Mouse (Mus musculus) cerebellum, adult 9-10 months (tissue): Measurements from ENCODE around the gene Plcb2.
A peak's percentile ranks its signal among the peaks of the same experiment; 100 is the strongest.

Experiments used
- DNase-seq: peaks from one replicate; pipeline ENCODE4 v3.0.0; 2022

Plcb2 gene

DNA sequence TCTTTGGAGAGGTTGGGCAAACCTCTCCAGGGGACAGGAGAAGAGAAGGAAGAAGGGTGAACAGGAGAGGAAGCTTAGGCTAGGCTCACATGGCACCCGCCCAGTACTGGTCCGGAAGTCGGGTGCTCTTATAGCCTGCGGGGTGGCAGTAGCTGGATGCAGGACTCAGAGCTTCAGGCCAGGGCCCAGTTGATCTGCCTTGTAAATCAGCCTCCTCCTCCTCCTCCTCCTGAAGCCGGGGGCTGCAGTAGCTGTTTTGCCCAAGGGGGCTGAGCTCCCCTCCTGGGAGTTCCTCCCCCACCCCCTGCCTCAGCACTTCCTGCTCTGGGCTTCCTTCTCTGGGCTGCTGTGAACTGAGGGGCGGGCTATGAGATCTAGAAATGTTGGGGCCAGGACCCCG, at the start of gene Plcb2:
Plcb2 (minus strand) TSS at position 102 of the 400 bp plus-strand sequence.
- DNase-seq: no peak

DNA sequence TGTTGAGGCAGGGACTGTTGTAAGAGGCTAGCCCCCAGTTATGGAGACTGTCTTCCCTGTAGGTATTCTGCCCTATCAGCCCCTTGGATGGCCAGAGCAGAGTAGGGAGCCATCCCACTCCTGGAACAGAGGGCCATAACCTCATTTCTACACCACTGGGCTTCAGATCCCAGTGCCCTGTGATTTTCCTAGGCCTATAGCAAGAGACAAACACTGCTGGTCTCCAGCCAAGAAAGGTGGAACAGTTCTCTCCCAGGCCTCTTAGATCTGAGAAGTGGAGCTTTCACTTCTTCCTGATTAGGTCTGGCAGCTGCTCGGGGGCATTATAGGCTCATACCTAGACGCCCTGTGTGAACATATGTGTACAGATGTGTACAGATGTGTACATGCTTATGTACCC, 48.1 kb upstream of the Plcb2 start:
- peak; percentile 68 for DNase-seq

DNA sequence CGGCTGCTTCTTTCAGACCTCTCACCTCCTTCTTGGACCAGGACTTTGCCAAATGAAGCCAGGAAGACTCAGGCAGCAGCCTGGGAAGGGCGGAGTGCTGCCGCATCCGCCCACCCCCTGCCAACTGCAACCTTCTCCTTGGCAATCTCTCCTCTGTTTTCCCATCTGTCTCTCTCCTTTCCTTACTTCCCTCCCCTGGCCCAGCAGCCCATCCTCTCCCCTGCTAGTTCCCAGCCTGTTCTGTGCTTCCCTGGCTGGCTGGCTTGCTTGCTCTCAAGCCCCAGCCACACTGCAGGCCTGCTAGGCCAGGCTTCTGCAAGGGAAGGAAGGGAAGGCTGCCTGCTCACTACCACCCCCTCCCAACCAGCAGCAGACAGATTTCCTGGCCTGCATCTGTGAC, 47.6 kb upstream of the Plcb2 start:
- DNase-seq: peak; percentile 86

DNA sequence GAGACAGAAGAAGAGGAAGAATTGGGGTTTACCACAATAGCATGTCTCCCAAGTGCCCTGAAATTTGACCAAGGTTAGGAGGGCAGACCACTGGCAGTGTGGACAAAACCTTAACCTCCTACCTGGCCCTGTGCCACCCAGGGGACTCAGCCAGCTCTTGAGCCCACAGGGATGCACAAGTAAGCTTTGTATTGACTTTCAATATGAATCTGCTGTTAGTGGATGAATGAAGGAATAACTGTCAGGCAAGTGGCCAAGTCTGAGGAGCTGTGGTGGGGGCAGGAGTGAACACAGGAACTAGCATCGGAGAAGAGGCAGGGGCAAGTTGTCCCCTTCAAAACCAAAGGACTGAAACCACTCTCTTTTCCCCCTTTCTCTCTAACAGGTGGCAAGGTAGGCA, 47.2 kb upstream of the Plcb2 start:
- DNase-seq: peak; percentile 75

DNA sequence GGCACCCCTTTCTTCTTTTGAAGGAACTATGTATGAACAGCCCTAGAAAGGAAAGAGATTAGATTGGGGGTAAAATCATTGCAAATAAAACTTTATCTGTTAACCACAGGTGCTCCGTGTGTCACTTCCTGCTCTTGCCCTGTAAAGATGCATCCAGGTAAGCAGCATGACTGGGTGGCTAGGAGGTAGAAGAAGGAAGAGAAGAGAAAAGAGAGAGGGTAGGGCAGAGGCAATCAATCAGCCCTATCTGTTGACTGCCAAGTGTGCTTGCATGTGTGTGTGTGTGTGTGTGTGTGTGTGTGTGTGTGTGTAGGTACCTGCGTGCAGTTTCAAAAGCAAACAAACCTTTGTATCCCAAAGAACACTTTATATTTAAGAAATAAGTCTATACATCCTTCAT, 46.3 kb upstream of the Plcb2 start:
- DNase-seq: no peak

DNA sequence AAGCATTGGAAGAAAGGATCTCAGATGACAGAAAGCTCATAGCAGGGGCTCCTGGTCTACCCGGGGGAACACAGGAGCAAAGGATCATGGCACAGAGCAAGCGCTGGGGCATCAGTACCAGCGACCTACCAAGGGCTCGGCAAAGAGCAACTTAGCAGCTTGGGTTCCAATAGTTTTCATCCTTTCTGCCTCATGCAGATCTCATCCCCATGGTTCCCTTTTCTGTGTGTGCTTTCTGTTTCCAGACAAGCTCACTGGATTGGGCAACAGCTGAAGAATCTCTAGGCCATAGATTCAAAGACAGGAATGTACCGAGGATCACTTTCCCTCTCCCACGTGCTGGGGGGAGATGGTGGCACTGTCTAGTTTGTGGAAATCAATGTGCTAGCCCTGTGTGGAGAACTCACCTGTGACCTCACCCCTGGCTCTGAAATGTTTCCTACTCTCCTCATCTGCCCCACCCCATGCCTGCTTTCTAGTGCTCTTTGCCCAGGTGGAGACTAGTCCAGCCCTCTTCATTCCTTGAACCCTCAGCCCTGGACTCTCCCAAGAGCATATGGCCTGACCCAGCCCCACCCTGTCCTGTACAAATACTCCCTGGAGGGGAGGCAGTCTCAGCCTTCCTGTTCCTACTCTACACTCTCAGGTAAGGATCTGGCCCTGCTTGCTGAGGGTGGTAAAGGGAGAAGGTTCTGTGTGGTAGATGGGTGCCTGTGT, 44.1 kb upstream of the Plcb2 start, which contains the start of gene Phgr1:
Phgr1 (plus strand) TSS at position 612 of the 717 bp plus-strand sequence.
- no peak for DNase-seq

DNA sequence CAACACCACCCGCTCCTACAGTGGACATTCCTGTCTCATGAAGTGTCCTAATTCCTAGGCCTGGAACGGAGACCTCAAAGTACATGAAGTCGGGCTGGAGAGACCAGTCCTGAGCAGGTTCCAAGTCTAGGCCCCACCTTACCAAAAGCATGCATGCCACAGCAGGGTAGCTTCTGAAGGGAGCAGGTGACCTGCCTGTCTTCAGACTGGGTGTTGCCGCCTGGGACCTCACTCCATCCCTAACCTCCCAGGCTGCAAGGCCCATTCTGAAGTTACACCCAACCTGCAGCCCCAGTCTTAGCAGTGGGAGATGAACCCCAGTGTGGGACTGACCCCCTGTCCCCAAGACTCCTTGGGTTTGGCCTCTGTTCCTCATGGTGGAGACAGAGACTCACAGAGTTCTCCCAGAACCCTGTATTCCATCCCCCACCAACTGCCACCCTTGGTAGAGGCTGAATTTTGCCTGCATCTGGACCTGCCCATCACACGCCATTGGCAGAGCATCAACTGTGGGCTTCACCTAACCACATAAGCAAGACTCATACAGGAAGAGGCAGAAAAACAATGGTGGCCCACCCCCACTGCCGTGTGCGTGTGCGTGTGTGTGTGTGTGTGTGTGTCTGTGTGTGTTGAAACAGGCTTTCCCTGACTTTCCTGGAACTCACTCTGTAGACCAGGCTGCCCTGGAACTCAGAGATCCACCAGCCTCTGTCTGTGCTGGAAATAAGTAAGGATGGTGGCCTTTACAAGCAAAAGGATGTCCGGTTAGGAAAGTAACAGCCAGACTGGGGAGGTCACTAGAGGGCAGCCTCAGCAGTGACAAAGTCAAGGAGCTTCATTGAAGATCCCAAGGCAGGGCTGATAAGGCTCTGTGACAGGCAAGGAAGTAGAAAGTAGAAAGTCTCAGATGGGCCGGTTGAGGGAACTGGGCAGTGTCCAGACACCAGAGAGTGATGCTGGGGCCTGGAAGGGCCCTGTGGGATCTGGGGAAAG, 38.1 kb upstream of the Plcb2 start:
- no peak for DNase-seq

DNA sequence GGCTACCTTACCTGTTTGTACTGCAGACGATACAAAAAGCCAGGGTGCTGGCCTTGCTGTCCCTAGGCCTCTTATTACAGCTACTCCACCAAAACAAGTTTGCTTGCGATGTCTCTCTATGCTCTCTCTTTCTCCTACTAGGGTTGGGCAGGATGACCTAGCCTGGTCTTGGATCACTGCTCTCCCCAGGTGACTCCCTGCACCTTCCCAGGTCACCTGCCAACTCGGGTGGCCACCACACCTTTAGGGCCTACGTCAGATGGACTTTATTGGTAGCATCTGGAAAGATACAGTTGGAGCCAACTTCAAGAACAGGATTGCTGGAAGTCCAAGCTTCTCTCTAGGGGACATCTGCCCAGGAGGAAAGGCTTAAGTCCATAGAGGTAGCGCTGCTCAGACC, 36.6 kb upstream of the Plcb2 start:
- no peak for DNase-seq

DNA sequence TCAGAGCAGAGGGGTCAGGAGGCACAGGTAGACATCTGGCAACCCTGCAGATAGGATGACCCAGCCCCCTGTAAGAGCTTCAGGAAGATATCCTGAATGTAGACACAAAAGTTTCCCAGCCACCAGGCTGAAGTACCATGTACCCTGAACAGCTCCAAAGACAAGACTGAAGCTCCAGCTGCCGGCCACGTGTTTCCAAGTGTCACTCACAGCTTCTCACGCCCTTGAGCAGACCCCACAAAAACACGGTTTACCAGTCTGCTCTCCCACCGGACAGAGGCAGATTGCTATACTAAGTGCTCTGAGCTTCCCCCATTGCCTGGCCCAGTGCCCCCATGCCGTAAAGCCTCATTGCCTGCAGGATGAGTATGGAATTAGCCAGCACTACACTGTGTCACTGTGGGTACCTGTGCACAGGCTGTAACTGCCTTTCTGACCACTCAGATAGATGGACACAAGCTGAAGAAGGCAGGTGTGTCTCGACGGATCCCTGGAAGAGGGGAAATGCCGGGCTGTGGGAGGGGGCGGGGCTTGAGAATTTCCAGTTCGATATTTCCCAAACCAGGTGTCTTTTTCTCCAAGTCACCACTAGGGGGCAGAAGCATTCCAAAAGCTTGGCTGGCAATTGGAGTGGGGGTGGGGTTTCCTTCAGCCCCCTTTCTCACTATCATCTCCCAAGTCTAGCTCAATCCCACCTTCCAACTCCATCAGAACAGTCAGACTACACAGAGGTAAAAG, 36.0 kb upstream of the Plcb2 start:
- peak; percentile 83 for DNase-seq

DNA sequence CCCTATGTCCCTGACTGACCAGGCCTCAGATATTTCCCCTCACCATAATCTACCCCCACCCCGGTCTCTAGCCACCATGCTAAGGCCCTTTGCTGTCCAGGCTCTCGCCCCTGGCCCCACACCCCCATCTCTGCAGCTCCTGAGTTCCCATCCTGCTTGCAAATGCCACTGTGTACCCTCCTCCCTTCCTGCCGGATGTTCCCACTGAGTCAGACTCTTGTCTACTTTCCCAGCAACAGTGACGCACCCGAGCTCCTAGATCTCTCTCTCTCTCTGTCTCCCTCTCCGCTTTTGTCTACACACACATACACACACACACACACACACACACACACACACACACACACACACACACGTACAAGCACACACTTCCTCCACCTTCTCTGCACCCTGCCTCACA, 35.2 kb upstream of the Plcb2 start:
- DNase-seq: no peak

DNA sequence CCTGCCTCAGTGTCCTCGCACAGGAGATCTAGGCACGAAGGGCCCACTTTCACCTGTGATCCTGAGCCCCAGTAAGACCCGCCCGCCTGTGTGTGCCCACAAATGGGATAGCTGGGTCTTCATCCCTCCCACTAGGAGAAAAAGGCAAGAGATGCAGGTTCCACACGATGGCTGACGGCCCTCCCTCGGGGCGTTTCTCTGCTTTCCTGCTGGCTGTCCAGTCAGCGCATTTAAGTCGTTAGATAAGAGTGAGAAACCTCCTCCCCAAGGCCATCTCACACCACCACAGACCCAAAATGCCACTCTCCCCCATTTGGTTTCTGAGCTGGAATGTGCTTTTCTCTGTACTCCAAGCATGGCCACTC, 34.5 kb upstream of the Plcb2 start:
- DNase-seq: no peak

DNA sequence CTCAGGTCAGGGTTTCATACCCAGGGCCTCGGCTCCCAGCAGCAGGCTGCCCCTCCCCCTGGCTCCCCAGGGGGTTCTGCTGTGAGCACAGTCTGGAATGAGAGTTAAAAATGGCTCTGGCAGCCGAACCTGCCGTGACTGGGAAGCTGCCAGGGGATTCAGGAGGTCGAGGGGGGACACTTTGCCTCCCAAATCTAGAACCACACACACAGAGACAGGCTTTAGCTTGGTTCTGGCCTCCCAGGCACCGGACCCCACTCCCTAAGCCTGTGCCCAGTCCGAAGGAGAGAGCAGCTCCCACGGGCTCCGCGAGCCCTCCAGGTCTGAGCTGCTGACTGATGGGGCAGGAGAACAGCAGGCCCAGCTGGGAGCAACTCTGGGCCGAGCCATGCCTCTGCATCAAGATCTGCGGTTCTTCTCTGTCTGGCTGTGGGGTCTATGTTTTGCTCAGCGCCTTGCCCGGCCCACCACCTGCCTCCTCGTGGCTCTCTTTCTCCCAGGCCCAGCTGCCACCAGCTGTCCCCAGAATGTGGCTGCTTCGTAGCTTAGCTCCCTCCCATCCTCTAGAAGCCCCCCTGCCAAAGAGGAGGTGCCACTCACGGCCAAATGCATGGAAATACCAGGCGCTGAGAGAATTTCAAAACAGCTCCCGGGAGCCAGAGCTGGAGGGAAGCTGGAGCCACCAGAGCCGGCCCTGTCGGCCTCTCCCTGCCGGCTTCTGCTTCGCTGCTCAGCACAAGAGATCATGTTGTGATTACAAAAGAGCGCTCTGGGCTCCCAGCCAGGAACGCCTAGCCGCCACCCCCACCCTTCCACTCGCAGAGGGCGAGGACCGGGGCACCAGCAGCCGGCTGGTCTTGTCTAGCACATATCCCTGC, 33.9 kb upstream of the Plcb2 start, which contains the start of gene Ccdc9b:
Ccdc9b (minus strand) TSS at position 756 of the 878 bp plus-strand sequence.
- DNase-seq: peak; percentile 92

DNA sequence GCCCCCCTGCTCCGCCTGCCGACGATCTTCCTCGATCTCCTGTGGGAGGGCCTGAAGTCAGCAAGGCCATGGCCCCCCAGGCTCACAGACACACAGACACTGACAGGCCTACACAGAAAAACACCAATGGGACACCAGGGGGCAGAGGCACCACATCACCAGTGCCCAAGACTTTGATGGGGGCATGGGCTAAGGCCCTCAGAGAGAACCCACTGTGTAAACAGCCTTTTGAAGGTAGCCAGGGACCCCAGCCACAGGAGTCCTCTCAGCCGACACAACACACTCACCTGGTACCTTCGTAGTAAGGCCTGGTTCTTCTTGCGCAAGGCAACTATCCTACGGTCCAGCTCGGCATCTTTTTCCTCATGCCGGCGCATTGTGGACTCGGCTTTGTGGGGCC, 33.1 kb upstream of the Plcb2 start:
- no peak for DNase-seq

DNA sequence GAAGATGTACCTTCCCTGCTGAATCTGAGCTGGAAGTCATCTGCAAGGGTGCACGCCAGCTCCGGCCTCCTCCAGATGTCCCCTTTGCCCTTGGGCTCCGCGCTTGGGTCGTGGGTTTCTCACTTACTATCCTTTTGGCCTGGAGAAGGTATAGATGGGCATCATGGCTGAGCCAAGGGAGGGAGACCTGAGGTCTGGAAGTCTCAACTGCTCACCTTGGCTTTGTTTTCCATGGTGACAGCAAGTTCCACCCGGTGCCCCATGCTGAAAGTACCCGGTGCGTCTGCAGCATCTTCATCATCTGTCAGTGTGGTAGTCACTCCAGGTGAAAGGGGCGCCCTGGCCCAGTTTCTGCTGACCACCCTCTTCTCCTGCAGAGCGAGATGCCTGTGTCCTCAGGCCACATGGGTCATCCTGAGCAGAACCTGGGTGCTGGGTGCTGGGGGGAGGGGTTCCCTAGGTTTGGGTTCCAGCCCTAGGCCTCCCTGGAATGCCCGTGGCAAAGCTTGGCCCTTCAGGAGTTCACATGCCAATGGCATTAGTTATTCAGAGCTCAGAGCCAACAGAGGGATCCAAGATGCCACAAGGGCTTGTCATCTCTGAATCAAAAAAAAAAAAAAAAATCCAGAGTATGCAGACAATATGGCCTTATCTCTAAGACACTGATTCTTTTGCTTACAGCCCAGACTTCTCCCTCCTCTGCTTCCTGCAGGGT, 32.2 kb upstream of the Plcb2 start:
- DNase-seq: no peak

DNA sequence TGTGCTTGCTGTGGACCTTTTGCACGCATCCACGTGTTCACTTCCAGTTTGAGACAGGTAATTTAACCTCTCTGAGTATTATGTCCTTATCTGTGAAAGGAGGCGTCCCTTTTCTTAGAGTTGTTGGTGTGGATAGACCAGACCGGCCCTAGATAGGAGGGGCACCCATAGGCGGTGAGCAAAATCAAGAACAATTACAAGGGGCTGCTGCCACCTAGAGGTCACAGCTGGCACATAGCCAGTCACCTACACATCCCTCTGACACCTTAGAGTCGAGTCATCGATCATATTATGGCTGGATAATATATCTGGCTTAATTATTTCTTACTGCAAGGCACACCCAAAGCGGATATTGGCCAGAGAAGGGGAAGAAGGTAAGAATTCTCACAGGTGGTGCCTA, 31.6 kb upstream of the Plcb2 start:
- DNase-seq: no peak

DNA sequence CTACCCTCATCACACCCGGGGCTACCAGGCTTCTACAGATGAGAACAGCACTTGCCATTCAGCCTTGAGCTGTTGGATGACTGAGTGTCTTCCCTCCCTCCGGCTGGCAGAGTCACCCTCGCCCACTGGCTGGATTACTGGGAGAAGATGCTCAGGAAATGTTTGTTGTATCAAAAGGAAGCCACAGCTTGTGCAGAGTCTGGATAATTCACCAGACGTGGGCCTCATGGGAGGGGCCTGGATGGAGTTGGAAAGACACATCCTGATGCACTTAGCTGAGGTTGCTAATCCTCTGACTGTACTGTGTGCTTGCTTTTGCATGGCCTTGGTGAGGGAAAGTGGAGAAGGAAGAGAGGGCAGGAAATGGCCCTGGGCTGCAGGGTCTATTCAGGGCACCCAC, 27.9 kb upstream of the Plcb2 start:
- peak; percentile 8 for DNase-seq

DNA sequence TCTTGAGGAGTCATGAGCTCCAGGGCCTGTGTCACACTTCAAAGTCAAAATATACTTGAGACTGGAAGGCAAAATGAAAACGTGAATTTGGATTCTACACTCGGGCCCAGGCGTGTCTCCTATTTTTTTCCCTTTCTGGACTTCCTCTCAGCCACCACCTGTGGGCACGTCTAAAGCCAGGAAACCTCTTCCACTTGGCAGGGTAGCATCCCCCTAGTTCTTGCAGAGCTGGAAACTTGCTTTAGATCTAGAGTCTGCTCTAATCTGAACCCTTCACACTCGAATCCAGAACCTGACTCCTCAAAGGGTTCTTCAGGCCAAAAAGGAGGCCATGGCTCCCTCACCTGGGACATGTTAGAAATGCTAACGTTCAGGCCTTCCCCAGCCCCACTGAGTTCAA, 27.2 kb upstream of the Plcb2 start:
- peak; percentile 18 for DNase-seq

DNA sequence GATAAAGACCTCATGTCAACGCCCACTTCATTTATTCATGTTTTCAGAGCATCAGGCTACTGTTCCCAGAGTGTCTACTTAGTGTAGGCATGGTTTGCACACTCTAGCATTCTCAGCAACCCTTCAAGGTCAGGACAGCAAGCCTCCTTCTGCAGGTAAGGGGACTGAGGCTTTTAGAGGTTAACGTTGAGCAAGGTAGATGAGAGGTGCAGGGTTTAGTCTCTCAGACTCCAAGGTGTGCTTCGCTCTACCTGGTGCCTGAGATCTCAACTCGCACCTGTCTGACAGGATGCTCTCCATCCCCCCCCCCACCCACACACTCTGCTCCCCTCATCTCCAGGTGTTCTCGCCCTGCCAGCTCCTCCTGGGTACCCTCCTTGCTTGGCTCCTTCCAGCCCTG, 25.9 kb upstream of the Plcb2 start:
- DNase-seq: peak; percentile 7

DNA sequence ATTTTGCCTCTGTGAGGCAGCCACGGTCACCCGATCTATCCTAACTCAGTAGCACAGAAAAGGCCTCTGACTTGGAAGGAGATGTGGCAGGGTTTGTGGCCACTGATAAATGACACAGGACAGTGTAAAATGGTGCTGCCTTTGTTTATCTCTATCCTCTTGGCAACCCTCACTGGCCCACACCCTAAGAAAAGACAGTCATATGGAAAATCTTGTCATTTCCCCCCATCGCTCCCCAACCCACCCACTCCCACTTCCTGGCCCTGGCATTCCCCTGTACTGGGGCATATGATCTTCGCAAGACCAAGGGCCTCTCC, 24.5 kb upstream of the Plcb2 start:
- DNase-seq: no peak

DNA sequence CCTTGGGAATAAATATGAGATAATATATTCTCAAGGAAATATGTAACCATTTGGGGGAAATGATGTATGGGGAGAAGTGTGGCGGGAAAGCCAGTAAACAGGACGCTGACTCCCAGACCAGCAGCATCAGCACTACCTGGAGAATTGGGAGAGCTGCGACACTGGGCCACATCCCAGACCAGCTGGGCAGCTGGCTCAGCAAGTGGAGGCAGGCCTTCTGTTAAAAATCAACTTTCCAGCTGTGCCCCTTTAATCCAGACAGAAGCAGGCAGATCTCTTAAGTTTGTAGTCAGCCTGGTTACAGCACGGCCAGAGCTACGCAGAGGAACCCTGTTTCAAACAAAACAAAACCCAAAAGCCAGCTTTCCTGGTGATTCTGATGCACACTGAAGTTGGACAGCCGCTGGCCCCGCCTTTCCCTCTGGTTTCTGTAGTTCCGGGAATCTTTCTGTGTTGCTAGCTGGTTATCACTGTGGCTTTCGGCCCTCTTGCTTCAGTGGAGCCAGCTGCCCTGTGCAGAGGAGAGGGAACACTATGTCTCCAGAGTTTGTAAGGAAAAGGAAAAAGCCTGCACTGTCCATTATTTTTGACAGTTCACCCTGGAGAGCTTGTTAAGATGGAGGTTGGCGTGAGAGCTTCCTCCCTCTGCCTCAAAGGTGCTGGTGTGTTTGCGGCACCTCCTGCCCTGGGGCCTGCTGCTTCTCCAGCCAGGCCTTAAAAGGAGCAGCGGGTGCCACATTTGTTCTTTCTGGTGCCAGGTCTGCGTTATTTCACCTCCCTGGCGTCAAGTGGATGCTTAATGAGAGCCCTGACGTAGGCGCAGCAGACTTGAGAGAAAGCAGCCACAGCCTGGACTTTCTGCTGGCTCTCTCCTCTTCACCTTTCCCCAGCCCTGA, 23.9 kb upstream of the Plcb2 start:
- peak; percentile 22 for DNase-seq

DNA sequence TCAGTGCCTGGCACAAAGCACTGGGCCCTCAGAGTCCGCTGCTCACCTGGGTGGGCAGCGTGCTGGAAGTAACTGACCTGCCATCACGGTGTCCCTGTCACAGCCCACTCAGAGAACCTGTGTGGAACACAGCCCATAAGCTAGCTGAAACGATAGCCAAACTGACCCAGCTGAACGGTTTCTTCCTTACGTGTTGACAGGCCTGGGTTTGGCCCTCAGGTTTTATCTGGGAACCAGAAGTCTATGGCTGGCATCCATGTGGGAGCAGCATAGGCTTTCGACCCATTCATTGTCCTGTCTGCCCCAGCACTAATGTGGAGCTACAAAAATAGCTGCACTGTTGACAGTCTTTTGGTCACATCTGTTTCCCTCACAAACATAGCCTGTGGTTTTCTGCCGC, 22.2 kb upstream of the Plcb2 start:
- no peak for DNase-seq
